Mouse (Mus musculus) neural tube, embryonic 13.5 days (tissue): ENCODE results near the gene Chst5. TPM values are rescaled to one million over a fixed set of nuclear protein-coding genes. Genes with fewer than 3 reads are reported as not detected.
"Not testable (repeated sequence)": the region's sequence is repeated elsewhere in the genome, so short reads cannot be mapped to it uniquely, and the experiment has no call there.

Source experiments
- ATAC-seq: fragments of 200-750 bp; cut with Nextera tagmentation; 2 replicates; pipeline ENCODE4 v1.8.0; 2017; ENCODE audit warnings: low read depth, mild to moderate bottlenecking, moderate TSS enrichment, moderate library complexity
- H3K27ac ChIP-seq: fragments of 300-500 bp; sonication (generic); replicated peaks from 2 replicates; pipeline ENCODE4 v1.5.1; 2015; ENCODE audit warnings: moderate library complexity, mild to moderate bottlenecking, inconsistent platforms
- H3K27me3 ChIP-seq: fragments of 300-500 bp; sonication (generic); 2 replicates; pipeline ENCODE4 v1.6.1; 2015; ENCODE audit warnings: mild to moderate bottlenecking, inconsistent platforms
- H3K36me3 ChIP-seq: fragments of 300-500 bp; sonication (generic); 2 replicates; pipeline ENCODE4 v1.6.1; 2015; ENCODE audit warnings: mild to moderate bottlenecking, inconsistent platforms
- H3K4me1 ChIP-seq: fragments of 300-500 bp; sonication (generic); replicated peaks from 2 replicates; pipeline ENCODE4 v1.6.1; 2015; ENCODE audit warnings: inconsistent platforms
- H3K4me2 ChIP-seq: fragments of 300-500 bp; sonication (generic); 2 replicates; pipeline ENCODE4 v1.6.1; 2015; ENCODE audit warnings: inconsistent platforms, mild to moderate bottlenecking, moderate library complexity
- H3K4me3 ChIP-seq: fragments of 300-500 bp; sonication (generic); 2 replicates; pipeline ENCODE4 v1.5.1; 2015; ENCODE audit warnings: mild to moderate bottlenecking, inconsistent platforms
- H3K9ac ChIP-seq: fragments of 300-500 bp; sonication (generic); 2 replicates; pipeline ENCODE4 v1.6.1; 2015; ENCODE audit warnings: moderate library complexity, mild to moderate bottlenecking, inconsistent platforms
- H3K9me3 ChIP-seq: fragments of 300-500 bp; sonication (generic); 2 replicates; pipeline ENCODE4 v1.6.1; 2016; ENCODE audit warnings: inconsistent platforms
- WGBS: fragments of 180-500 bp; shearing (Covaris S2); methylation state at CpG from one replicate; pipeline ENCODE4 v1.1.7; 2015; 5-methylcytosine and 5-hydroxymethylcytosine counted together
- polyA plus RNA-seq: library from polyadenylated mRNA; unstranded; fragments of >200 nt; fragmentation: Nextera tagmentation; extraction: Ambion mirVana; gene quantifications from 2 replicates; pipeline ENCODE4 v1.2.1, GENCODE M21; 2015

Chst5 gene
- polyA plus RNA-seq, 1 experiment from 2014 or later, result 6.0 TPM

DNA sequence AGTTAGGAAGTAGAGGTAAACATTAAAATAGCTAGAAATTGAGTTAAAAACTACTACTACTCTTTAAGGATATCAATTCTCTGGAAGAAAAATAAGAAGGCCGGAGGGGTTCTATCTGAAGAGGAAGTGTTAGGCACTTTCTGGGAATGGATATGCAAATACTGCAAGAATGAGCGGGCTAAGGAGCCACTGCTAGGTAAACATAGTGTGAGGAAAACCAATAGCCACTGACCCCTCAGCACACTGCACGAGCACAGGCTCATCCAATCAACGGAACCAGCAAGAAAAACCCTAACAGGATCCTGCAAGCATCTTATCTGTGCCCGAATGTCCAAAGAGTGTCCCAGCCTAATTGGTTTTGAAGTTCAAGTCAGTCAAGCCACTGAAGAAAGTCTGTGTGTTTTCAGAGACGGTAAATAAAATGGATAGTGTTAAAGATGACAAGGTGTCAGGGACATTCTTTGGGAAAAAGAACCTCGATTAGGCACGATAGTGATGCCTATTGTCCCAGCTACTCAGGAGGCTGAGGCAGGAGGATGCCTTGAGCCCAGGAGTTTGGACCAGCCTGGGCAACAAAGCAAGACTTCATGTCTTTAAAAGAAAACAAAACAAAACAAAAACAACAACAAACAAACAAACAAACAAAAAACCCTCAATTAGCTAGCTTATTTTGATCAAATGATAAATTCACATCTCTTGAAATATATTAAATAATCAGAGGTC is 45.0 kb downstream of the Chst5 start:
- Histone ChIP-seq H3K9ac (no peak overlapping the region), H3K4me1 (no peaks in the 10 kb centered on the region), H3K4me2 (no peak overlapping the region), H3K4me3 (no peak overlapping the region), H3K36me3 (peaks cover 12% of the 10 kb centered on the region; the same call in 1 of the 2 replicates), H3K27ac (no peak overlapping the region), H3K9me3 (no peaks in the 10 kb centered on the region), H3K27me3 (no peaks in the 10 kb centered on the region)
- no peak for ATAC-seq
- WGBS, result 90% methylated on average over 8 of the region's 8 CpGs

DNA sequence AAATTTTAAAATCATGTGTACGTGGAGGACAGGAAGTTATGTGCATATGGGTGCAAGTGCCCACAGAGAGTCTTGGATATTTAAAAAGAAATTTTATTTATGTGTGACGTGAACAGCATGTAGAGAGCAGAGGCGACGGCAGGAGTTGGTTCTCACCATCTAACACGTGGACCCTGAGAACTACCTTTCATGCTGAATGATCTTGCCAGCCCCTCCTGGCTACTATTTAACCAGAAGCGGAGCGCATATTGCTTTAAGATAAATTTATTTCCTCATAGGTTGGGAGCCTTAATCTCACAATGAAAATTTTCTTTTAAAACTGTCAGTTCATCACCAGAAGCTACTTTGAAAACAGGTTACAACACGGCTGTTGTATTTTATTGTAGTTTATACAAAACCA is 45.6 kb downstream of the Chst5 start:
- H3K27me3 ChIP-seq, result no peaks in the 10 kb centered on the region
- peaks cover 12% of the 10 kb centered on the region; the same call in 1 of the 2 replicates for H3K36me3 ChIP-seq
- H3K9ac ChIP-seq, result no peak overlapping the region
- no peak overlapping the region for H3K4me3 ChIP-seq
- no peaks in the 10 kb centered on the region for H3K4me1 ChIP-seq
- ATAC-seq, result no peak
- H3K4me2 ChIP-seq, result no peak overlapping the region
- no peaks in the 10 kb centered on the region for H3K9me3 ChIP-seq
- no peak overlapping the region for H3K27ac ChIP-seq
- 95% methylated on average over 8 of the region's 8 CpGs for WGBS

DNA sequence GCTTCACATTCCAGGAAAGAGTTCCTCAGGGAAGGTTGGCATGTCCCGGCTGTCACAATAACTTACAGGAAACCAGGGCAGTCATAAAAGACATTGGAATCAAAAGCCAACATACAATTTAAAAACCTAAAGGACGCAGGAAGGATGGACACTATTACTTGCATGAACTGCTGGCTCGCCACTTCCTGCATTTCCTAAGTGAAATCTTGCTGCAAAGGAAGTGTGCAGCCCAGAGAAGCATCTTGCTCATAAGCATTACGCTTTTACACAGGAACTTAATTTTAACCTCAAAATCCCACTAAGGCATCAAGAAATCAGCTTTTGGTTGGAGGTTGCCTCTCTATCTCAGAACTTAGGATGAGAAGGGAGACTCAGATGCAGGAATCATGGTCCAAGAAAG is 47.0 kb downstream of the Chst5 start:
- no peaks in the 10 kb centered on the region for H3K9me3 ChIP-seq
- no peak overlapping the region for H3K27ac ChIP-seq
- WGBS, result 91% methylated on average over 4 of the region's 4 CpGs
- ATAC-seq, result no peak
- H3K9ac ChIP-seq, result no peak overlapping the region
- H3K4me1 ChIP-seq, result no peaks in the 10 kb centered on the region
- H3K4me3 ChIP-seq, result no peak overlapping the region
- no peak overlapping the region for H3K4me2 ChIP-seq
- no peaks in the 10 kb centered on the region for H3K27me3 ChIP-seq
- H3K36me3 ChIP-seq, result peaks cover 12% of the 10 kb centered on the region; the same call in 1 of the 2 replicates

DNA sequence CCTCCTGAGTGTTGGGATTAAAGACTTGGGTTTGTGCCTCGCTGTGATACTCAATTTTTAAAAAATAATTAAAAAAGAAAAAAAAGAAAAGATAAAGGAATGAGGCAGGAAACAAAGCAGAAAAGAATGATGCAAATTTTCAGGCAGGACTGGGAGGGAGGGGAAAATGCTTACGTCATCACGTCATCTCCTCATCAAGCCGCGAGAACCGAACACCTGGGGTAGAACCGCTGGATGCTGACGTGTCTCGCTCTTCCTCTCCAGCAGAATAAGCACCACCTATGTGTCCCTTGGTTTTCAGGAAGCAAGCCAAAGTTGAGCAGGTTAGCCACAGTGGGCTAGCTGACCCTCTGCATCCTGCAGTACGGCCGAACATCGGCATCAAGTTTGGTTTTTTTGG is 54.3 kb downstream of the Chst5 start:
- no peak overlapping the region for H3K9ac ChIP-seq
- H3K36me3 ChIP-seq, result 0 out of 2 replicates have a peak, but pooled peaks cover 3% of the 10 kb centered on the region
- H3K4me1 ChIP-seq, result peaks cover 23% of the 10 kb centered on the region
- no peak for ATAC-seq
- H3K27me3 ChIP-seq, result no peaks in the 10 kb centered on the region
- H3K4me2 ChIP-seq, result no peak overlapping the region
- H3K9me3 ChIP-seq, result no peaks in the 10 kb centered on the region
- no peak overlapping the region for H3K4me3 ChIP-seq
- no peak overlapping the region for H3K27ac ChIP-seq
- 88% methylated on average over 12 of the region's 12 CpGs for WGBS

- H3K27me3 ChIP-seq, result no peaks in the 10 kb centered on the region
- under 1% methylated on average over 53 of the region's 53 CpGs for WGBS
- no peaks in the 10 kb centered on the region for H3K9me3 ChIP-seq
- H3K36me3 ChIP-seq, result 0 out of 2 replicates have a peak, but pooled peaks cover 3% of the 10 kb centered on the region
- ATAC-seq, result peak; percentile 100
- peak within 1 kb of the TSS; percentile 29; the same call in 1 of the 2 replicates for H3K27ac ChIP-seq
- H3K4me3 ChIP-seq, result peak within 1 kb of the TSS; percentile 96
- peak within 1 kb of the TSS; percentile 86 for H3K4me2 ChIP-seq
- H3K9ac ChIP-seq, result peak within 1 kb of the TSS; percentile 89
- peaks cover 27% of the 10 kb centered on the region for H3K4me1 ChIP-seq
Observed at GRCm38 (mm10) chr8:111853861-111854501, 56.3 kb downstream of the Chst5 start, which contains the start of gene Cfdp1. Gene Cfdp1 (minus strand): TSS chr8:111854291.

- WGBS, result 65% methylated on average over 12 of the region's 12 CpGs
- Histone ChIP-seq H3K4me1 (peaks cover 27% of the 10 kb centered on the region), H3K4me3 (peak overlapping the region; percentile 96), H3K9ac (peak overlapping the region; percentile 89), H3K4me2 (peak overlapping the region; percentile 86)
- H3K27me3 ChIP-seq, H3K27ac ChIP-seq, H3K36me3 ChIP-seq, H3K9me3 ChIP-seq, ATAC-seq: not testable (repeated sequence)
Observed at GRCm38 (mm10) chr8:111853219-111853618, 57.0 kb downstream of the Chst5 start.

- Histone ChIP-seq H3K27ac (no peak overlapping the region), H3K4me2 (no peak overlapping the region), H3K9me3 (no peaks in the 10 kb centered on the region), H3K4me1 (peaks cover 12% of the 10 kb centered on the region; the same call in 1 of the 2 replicates), H3K36me3 (peaks cover 32% of the 10 kb centered on the region), H3K9ac (no peak overlapping the region), H3K4me3 (no peak overlapping the region), H3K27me3 (no peaks in the 10 kb centered on the region)
- WGBS, result 94% methylated on average over 6 of the region's 6 CpGs
- ATAC-seq, result no peak
Observed at GRCm38 (mm10) chr8:111846746-111847145, 63.5 kb downstream of the Chst5 start.

Other genes with a start within 250 kb of the Chst5 start
- not detected in 2 replicates for gene Ctrb1, start 219.4 kb downstream of the Chst5 start, polyA plus RNA-seq
- 51.0 and 51.6 TPM in 2 replicates for gene Bcar1, start 166.6 kb downstream of the Chst5 start, polyA plus RNA-seq
- 175 and 197 TPM in 2 replicates for gene Cfdp1, start 56.2 kb downstream of the Chst5 start, polyA plus RNA-seq
- gene Tmem170, start 33.7 kb downstream of the Chst5 start, polyA plus RNA-seq, result 5.3 and 5.9 TPM in 2 replicates
- 16.0 and 16.3 TPM in 2 replicates for gene Tmem231, start 23.4 kb upstream of the Chst5 start, polyA plus RNA-seq
- gene Gabarapl2, start 30.3 kb upstream of the Chst5 start, polyA plus RNA-seq, result 491 and 502 TPM in 2 replicates
- 8.8 and 8.9 TPM in 2 replicates for gene Adat1, start 81.9 kb upstream of the Chst5 start, polyA plus RNA-seq
- gene Kars, start 100.9 kb upstream of the Chst5 start, polyA plus RNA-seq, result 167 and 179 TPM in 2 replicates
- gene Terf2ip, start 101.0 kb upstream of the Chst5 start, polyA plus RNA-seq, result 55.8 and 61.3 TPM in 2 replicates
- gene Gm6793, start 104.6 kb upstream of the Chst5 start, polyA plus RNA-seq, result 0.40 and 0.52 TPM in 2 replicates